Mouse (Mus musculus): ENCODE results near the gene Hoxd10. TPM values are rescaled to one million over a fixed set of nuclear protein-coding genes. Genes with fewer than 3 reads are reported as not detected.

Gene Hoxd10
- total and polyA plus RNA-seq, 3 experiments: not detected

DNA sequence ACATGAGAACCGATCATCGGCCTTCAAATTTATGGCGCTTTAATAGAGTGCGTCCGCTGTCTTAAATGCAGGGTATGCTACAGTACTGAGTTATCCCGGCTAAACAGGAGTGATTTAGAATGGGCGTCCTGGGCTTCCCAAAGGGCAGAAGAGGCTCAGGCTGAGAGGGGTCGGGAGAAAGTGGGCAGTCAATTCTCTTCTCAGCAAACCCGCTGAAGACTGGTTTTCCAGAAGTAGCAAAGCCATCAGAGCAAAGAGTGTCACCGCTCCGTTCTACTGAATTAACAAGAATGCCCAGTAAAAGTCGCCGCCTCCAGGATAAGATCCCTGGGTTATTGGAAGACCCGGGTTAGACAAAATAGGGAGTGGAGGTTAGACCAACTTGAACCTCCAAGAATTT lies 48.1 kb downstream of the Hoxd10 start:
- no peak overlapping the region for H3K4me2 ChIP-seq (ENCODE audit: insufficient read depth, low read depth, poor library complexity, severe bottlenecking)
- no peak overlapping the region for H3K4me3 ChIP-seq (replicated peaks in 1 of 3; ENCODE audit: low read depth in 2 of 3, low read length in 2 of 3, poor library complexity in 1 of 3)
- H3K9ac ChIP-seq (ENCODE audit: insufficient read depth, low read depth): no peak overlapping the region
- dilution Hi-C loops (cut with MboI; ENCODE audit: extremely low pct_ligation_motif_present, extremely low pct_unique_long_range_greater_than_20kb, low sequenced_read_pairs) (no loop called here), in situ Hi-C loops (cut with MboI; ENCODE audit: low pct_ligation_motif_present, low pct_unique_long_range_greater_than_20kb, low sequenced_read_pairs) (no loop called here)
- no peaks in the 10 kb centered on the region for H3K27me3 ChIP-seq (replicated peaks)
- peaks cover 7 to 26% of the 10 kb centered on the region in 2 experiments for H3K36me3 ChIP-seq (replicated peaks in 1 of 2; ENCODE audit: control insufficient read depth in 1 of 2, insufficient read depth in 1 of 2, low read length in 1 of 2)
- no peaks in the 10 kb centered on the region for H3K79me2 ChIP-seq (replicated peaks; ENCODE audit: control insufficient read depth, extremely low read depth, insufficient read depth, poor library complexity, severe bottlenecking)
- no peak for TF ChIP-seq SMC3 (IDR thresholded peaks at IDR 0.05; ENCODE audit: low read depth, low read length)
- no peak for TF ChIP-seq CHD2 (IDR thresholded peaks at IDR 0.05; ENCODE audit: low read length)
- TF ChIP-seq RAD21 (IDR thresholded peaks at IDR 0.05; ENCODE audit: low read depth, low read length): no peak
- no peak for TF ChIP-seq NRF1 (IDR thresholded peaks at IDR 0.05; ENCODE audit: low read depth, low read length)
- no peak for TF ChIP-seq ELF1 (IDR thresholded peaks at IDR 0.05; ENCODE audit: low read depth, low read length)
- no peak for TF ChIP-seq ZC3H11A (IDR thresholded peaks at IDR 0.05; ENCODE audit: low read depth, low read length)
- TF ChIP-seq BHLHE40 (IDR thresholded peaks at IDR 0.05; ENCODE audit: low read depth, low read length): no peak
- TF ChIP-seq POLR2A (IDR thresholded peaks at IDR 0.05; ENCODE audit: low read depth, low read length): no peak
- TF ChIP-seq JUND (conservative IDR thresholded peaks at IDR 0.05; ENCODE audit: low read depth, low read length): no peak
- no peak for TF ChIP-seq SIN3A (IDR thresholded peaks at IDR 0.05; ENCODE audit: low read length)
- TF ChIP-seq NELFE (IDR thresholded peaks at IDR 0.05; ENCODE audit: low read depth, low read length): no peak
- TF ChIP-seq RCOR1 (conservative IDR thresholded peaks at IDR 0.05; ENCODE audit: low read depth, low read length): no peak
- TF ChIP-seq E2F4 (IDR thresholded peaks at IDR 0.05; ENCODE audit: insufficient replicate concordance, low read depth, low read length): no peak
- no peak for TF ChIP-seq CHD1 (IDR thresholded peaks at IDR 0.05; ENCODE audit: low read depth, low read length)
- peaks cover 14 to 27% of the 10 kb centered on the region in 2 experiments for H3K4me1 ChIP-seq (ENCODE audit: control insufficient read depth in 1 of 2, insufficient read depth in 2 of 2)
- H3K9me3 ChIP-seq (replicated peaks; ENCODE audit: low read length): peaks cover 16% of the 10 kb centered on the region
- no peak for DNase-seq (ENCODE audit: extremely low read depth)
- no peak overlapping the region for H3K27ac ChIP-seq (ENCODE audit: insufficient read depth, low read depth)

DNA sequence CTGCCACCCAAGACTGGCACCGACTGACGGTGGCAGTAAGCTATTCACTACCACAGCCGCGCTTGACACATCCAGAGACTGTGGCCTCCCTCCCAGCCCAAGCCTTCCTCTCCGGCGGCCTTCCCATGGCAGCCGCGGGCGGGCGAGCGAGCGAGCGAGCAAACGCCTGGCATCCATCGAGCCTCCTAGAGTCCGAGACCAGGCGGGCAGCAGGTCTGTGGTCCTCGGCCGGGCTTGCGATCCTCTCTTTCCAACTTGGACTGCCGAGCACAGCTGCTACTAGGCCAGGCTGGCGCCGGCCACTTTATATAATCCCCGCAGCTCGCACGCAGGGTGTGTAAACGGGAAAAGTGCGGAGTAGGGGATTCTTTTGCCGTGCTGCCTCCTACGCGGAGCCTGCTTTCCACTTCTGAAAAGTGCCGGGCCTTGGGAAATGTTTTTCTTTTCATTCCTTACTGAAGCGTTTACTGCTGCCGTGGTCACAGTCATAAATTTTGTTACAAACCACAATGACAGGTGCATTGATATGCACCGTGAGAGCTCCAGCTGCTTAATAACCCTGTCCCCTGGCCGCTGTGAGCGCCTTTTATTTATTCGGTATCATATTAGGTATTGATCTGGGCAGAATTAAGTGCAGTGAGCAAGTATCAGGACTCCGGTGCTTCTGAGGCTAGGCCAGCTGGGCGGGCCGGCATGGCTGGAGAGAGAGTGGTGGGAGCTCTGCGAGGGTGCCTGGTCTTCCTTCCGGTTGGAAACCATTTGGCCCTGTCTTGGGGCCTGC lies 48.8 kb downstream of the Hoxd10 start:
- no peak for TF ChIP-seq IRF4 (IDR thresholded peaks at IDR 0.05; ENCODE audit: low read depth, low read length)
- H3K9me3 ChIP-seq (replicated peaks; ENCODE audit: low read length): peaks cover 11% of the 10 kb centered on the region
- H3K79me2 ChIP-seq (replicated peaks; ENCODE audit: control insufficient read depth, extremely low read depth, insufficient read depth, poor library complexity, severe bottlenecking): no peaks in the 10 kb centered on the region
- no peak overlapping the region for H3K4me2 ChIP-seq (ENCODE audit: insufficient read depth, low read depth, poor library complexity, severe bottlenecking)
- peaks cover 14 to 27% of the 10 kb centered on the region in 2 experiments for H3K4me1 ChIP-seq (ENCODE audit: control insufficient read depth in 1 of 2, insufficient read depth in 2 of 2)
- no peak overlapping the region for H3K9ac ChIP-seq (ENCODE audit: insufficient read depth, low read depth)
- H3K27ac ChIP-seq (ENCODE audit: insufficient read depth, low read depth): no peak overlapping the region
- no peaks in the 10 kb centered on the region for H3K27me3 ChIP-seq (replicated peaks)
- dilution Hi-C loops (cut with MboI; ENCODE audit: extremely low pct_ligation_motif_present, extremely low pct_unique_long_range_greater_than_20kb, low sequenced_read_pairs): no loop called here
- in situ Hi-C loops (cut with MboI; ENCODE audit: low pct_ligation_motif_present, low pct_unique_long_range_greater_than_20kb, low sequenced_read_pairs): no loop called here
- no peak for DNase-seq (ENCODE audit: extremely low read depth)
- no peak overlapping the region for H3K4me3 ChIP-seq (replicated peaks in 1 of 3; ENCODE audit: low read depth in 2 of 3, low read length in 2 of 3, poor library complexity in 1 of 3)
- peaks cover 3 to 21% of the 10 kb centered on the region in 2 experiments for H3K36me3 ChIP-seq (replicated peaks in 1 of 2; ENCODE audit: control insufficient read depth in 1 of 2, insufficient read depth in 1 of 2, low read length in 1 of 2)
